Mouse (Mus musculus): ENCODE data around the gene Lama4.
A peak's percentile ranks its signal among the peaks of the same experiment; 100 is the strongest.

The Lama4 gene

GRCm38 (mm10) chr10:38994719-38995450 is 29.6 kb downstream of the Lama4 start:
- DNase-seq (ENCODE audit: low spot score in 2 of 2): no peak

- no peak for DNase-seq (ENCODE audit: low spot score in 2 of 2)
Observed at GRCm38 (mm10) chr10:38995896-38996295, 30.6 kb downstream of the Lama4 start.

- no peak for DNase-seq (ENCODE audit: low spot score in 2 of 2)
Observed at GRCm38 (mm10) chr10:39000951-39001350, 35.6 kb downstream of the Lama4 start.

GRCm38 (mm10) chr10:39002521-39002920 is 37.2 kb downstream of the Lama4 start:
- DNase-seq (ENCODE audit: low spot score in 2 of 2): no peak

GRCm38 (mm10) chr10:39003520-39003919 is 38.2 kb downstream of the Lama4 start:
- no peak for DNase-seq (ENCODE audit: low spot score in 2 of 2)

- no peak for DNase-seq (ENCODE audit: low spot score in 2 of 2)
Observed at GRCm38 (mm10) chr10:39005494-39005893, 40.2 kb downstream of the Lama4 start.

GRCm38 (mm10) chr10:39006433-39007105 is 41.3 kb downstream of the Lama4 start:
- no peak for DNase-seq (ENCODE audit: low spot score in 2 of 2)

GRCm38 (mm10) chr10:39014836-39015235 is 49.5 kb downstream of the Lama4 start:
- no peak for DNase-seq (ENCODE audit: low spot score in 2 of 2)

GRCm38 (mm10) chr10:39017986-39018385 is 52.7 kb downstream of the Lama4 start:
- no peak for DNase-seq (ENCODE audit: low spot score in 2 of 2)

- no peak for DNase-seq (ENCODE audit: low spot score in 2 of 2)
Observed at GRCm38 (mm10) chr10:39018635-39019034, 53.3 kb downstream of the Lama4 start.

GRCm38 (mm10) chr10:39023618-39024256 is 58.4 kb downstream of the Lama4 start:
- no peak for DNase-seq (ENCODE audit: low spot score in 2 of 2)

- no peak for DNase-seq (ENCODE audit: low spot score in 2 of 2)
Observed at GRCm38 (mm10) chr10:39026529-39026928, 61.2 kb downstream of the Lama4 start.

GRCm38 (mm10) chr10:39027058-39027457 is 61.7 kb downstream of the Lama4 start:
- DNase-seq (ENCODE audit: low spot score in 2 of 2): no peak

GRCm38 (mm10) chr10:39028403-39028802 is 63.1 kb downstream of the Lama4 start:
- DNase-seq (ENCODE audit: low spot score in 2 of 2): peak in 1 of 2 experiments; percentile 18

GRCm38 (mm10) chr10:39029297-39030147 is 64.2 kb downstream of the Lama4 start:
- no peak for DNase-seq (ENCODE audit: low spot score in 2 of 2)

- no peak for DNase-seq (ENCODE audit: low spot score in 2 of 2)
Observed at GRCm38 (mm10) chr10:39030148-39030685, 64.9 kb downstream of the Lama4 start.

- DNase-seq (ENCODE audit: low spot score in 2 of 2): no peak
Observed at GRCm38 (mm10) chr10:39039564-39039963, 74.2 kb downstream of the Lama4 start.

- DNase-seq (ENCODE audit: low spot score in 2 of 2): no peak
Observed at GRCm38 (mm10) chr10:39040026-39040425, 74.7 kb downstream of the Lama4 start.

- no peak for DNase-seq (ENCODE audit: low spot score in 2 of 2)
Observed at GRCm38 (mm10) chr10:39044476-39044995, 79.2 kb downstream of the Lama4 start.

- no peak for DNase-seq (ENCODE audit: low spot score in 2 of 2)
Observed at GRCm38 (mm10) chr10:39045111-39045510, 79.8 kb downstream of the Lama4 start.

GRCm38 (mm10) chr10:39047775-39048174 is 82.5 kb downstream of the Lama4 start:
- DNase-seq (ENCODE audit: low spot score in 2 of 2): no peak
